Mouse (Mus musculus) liver, postnatal 0 days (tissue): Measurements from ENCODE around the gene Gm10277.

Experiments
- CTCF ChIP-seq: sonication (generic); IDR thresholded peaks from 2 replicates; pipeline ENCODE4 v1.5.1; 2016; ENCODE audit warnings: antibody characterized with exemption, low read depth
- EP300 ChIP-seq: IDR thresholded peaks from 2 replicates; pipeline ENCODE4 v1.6.1; 2016; ENCODE audit warnings: antibody characterized with exemption, low read depth, mild to moderate bottlenecking

GRCm38 (mm10) chr11:77806855-77807254 lies 19.3 kb upstream of the Gm10277 start:
- TF ChIP-seq CTCF (no peak), EP300 (no peak)
